Mouse (Mus musculus): ENCODE results near the gene Snx10.
"Not testable (repeated sequence)": the region's sequence is repeated elsewhere in the genome, so short reads cannot be mapped to it uniquely, and the experiment has no call there.

Snx10 gene

GRCm38 (mm10) chr6:51523807-51524320 is at the start of gene Snx10:
Gene Snx10, plus strand, starts transcription at chr6:51523901.
- DNase-seq (ENCODE audit: low read depth) = peak; percentile 63

- DNase-seq (ENCODE audit: low read depth) = no peak
These were observed 44.5 kb upstream of the Snx10 start for GRCm38 (mm10) chr6:51479136-51479731.

- DNase-seq (ENCODE audit: low read depth) = no peak
These were observed 42.2 kb upstream of the Snx10 start for GRCm38 (mm10) chr6:51481548-51481947.

GRCm38 (mm10) chr6:51483861-51484260 is 39.8 kb upstream of the Snx10 start:
- no peak for DNase-seq (ENCODE audit: low read depth)

- not testable (repeated sequence) for DNase-seq (ENCODE audit: low read depth)
These were observed 39.1 kb upstream of the Snx10 start for GRCm38 (mm10) chr6:51484556-51484955.

GRCm38 (mm10) chr6:51485646-51486045 is 38.1 kb upstream of the Snx10 start:
- DNase-seq (ENCODE audit: low read depth) = no peak

- DNase-seq (ENCODE audit: low read depth) = no peak
These were observed 37.5 kb upstream of the Snx10 start for GRCm38 (mm10) chr6:51486076-51486710.

GRCm38 (mm10) chr6:51486731-51487130 is 37.0 kb upstream of the Snx10 start:
- DNase-seq (ENCODE audit: low read depth) = no peak

GRCm38 (mm10) chr6:51489787-51490186 is 33.9 kb upstream of the Snx10 start:
- DNase-seq (ENCODE audit: low read depth) = no peak

GRCm38 (mm10) chr6:51497321-51498111 is 26.2 kb upstream of the Snx10 start:
- DNase-seq (ENCODE audit: low read depth) = no peak

GRCm38 (mm10) chr6:51505671-51506070 is 18.0 kb upstream of the Snx10 start:
- DNase-seq (ENCODE audit: low read depth) = no peak

GRCm38 (mm10) chr6:51507556-51507955 is 16.1 kb upstream of the Snx10 start:
- no peak for DNase-seq (ENCODE audit: low read depth)

GRCm38 (mm10) chr6:51508750-51509648 is 14.7 kb upstream of the Snx10 start:
- peak; percentile 93 for DNase-seq (ENCODE audit: low read depth)

- peak; percentile 82 for DNase-seq (ENCODE audit: low read depth)
These were observed 13.6 kb upstream of the Snx10 start for GRCm38 (mm10) chr6:51510094-51510493.

GRCm38 (mm10) chr6:51510946-51511345 is 12.8 kb upstream of the Snx10 start:
- no peak for DNase-seq (ENCODE audit: low read depth)

GRCm38 (mm10) chr6:51513745-51514144 is 10.0 kb upstream of the Snx10 start:
- no peak for DNase-seq (ENCODE audit: low read depth)

GRCm38 (mm10) chr6:51514860-51515259 is 8.8 kb upstream of the Snx10 start:
- DNase-seq (ENCODE audit: low read depth) = no peak

GRCm38 (mm10) chr6:51523310-51523709 is 391 bp upstream of the Snx10 start:
- peak; percentile 16 for DNase-seq (ENCODE audit: low read depth)

- DNase-seq (ENCODE audit: low read depth) = peak; percentile 57
These were observed 725 bp downstream of the Snx10 start for GRCm38 (mm10) chr6:51524321-51524931.

GRCm38 (mm10) chr6:51525001-51525400 is 1.3 kb downstream of the Snx10 start:
- peak; percentile 32 for DNase-seq (ENCODE audit: low read depth)

- DNase-seq (ENCODE audit: low read depth) = no peak
These were observed 5.8 kb downstream of the Snx10 start for GRCm38 (mm10) chr6:51529457-51529856.
